Mouse (Mus musculus) heart, adult 11 months (tissue): ENCODE results near the gene Fam71e1.

Experiments
- DNase-seq: peaks from one replicate; pipeline ENCODE4 v3.0.0; 2022

Fam71e1 gene

GRCm38 (mm10) chr7:44495992-44496770 is at the start of gene Fam71e1, which contains the start of gene Emc10:
Gene Fam71e1 (plus strand): TSS chr7:44496581.
Gene Emc10 (minus strand): TSS chr7:44496529.
- DNase-seq: peak; percentile 100

- DNase-seq: peak; percentile 90
Measured at GRCm38 (mm10) chr7:44453256-44453655, 43.1 kb upstream of the Fam71e1 start.

GRCm38 (mm10) chr7:44456302-44456701 is 40.1 kb upstream of the Fam71e1 start:
- no peak for DNase-seq

GRCm38 (mm10) chr7:44460067-44460466 is 36.3 kb upstream of the Fam71e1 start:
- DNase-seq: peak; percentile 83

- peak; percentile 86 for DNase-seq
Measured at GRCm38 (mm10) chr7:44460767-44461502, 35.4 kb upstream of the Fam71e1 start.

DNA sequence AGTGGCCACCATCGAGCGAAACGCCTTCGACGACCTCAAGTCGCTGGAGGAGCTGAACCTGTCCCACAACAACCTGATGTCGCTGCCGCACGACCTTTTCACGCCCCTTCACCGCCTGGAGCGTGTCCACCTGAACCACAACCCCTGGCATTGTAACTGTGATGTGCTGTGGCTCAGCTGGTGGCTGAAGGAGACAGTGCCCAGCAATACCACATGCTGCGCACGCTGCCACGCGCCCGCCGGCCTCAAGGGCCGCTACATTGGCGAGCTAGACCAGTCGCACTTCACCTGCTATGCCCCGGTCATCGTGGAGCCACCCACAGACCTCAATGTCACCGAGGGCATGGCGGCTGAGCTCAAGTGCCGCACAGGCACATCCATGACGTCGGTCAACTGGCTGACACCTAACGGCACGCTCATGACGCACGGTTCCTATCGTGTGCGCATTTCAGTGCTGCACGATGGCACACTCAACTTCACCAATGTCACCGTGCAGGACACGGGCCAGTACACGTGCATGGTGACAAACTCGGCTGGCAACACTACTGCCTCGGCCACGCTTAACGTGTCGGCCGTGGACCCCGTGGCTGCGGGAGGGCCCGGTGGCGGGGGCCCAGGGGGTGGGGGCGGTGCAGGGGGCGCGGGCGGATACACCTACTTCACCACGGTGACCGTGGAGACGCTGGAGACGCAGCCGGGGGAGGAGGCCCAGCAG is 34.7 kb upstream of the Fam71e1 start:
- DNase-seq: peak; percentile 91

- DNase-seq: peak; percentile 86
Measured at GRCm38 (mm10) chr7:44462218-44463055, 33.9 kb upstream of the Fam71e1 start.

DNA sequence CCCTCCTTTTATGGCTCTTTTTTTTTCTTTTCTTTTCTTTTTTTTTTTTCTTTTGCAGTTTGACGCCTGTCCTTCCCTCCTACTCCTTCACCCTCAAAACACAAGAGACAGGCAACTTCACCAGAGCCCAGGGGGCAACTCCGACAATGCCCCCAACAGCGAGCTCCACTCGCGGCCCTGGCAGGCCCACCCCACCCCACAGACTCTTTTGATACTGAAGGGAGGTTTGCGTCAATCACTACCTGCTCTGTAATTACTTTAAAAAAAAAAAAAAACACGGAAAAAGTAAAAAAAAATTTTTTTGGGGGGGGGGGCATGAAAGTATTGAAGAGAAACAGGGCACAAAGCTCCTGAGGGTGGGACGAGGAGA is 33.3 kb upstream of the Fam71e1 start:
- no peak for DNase-seq

DNA sequence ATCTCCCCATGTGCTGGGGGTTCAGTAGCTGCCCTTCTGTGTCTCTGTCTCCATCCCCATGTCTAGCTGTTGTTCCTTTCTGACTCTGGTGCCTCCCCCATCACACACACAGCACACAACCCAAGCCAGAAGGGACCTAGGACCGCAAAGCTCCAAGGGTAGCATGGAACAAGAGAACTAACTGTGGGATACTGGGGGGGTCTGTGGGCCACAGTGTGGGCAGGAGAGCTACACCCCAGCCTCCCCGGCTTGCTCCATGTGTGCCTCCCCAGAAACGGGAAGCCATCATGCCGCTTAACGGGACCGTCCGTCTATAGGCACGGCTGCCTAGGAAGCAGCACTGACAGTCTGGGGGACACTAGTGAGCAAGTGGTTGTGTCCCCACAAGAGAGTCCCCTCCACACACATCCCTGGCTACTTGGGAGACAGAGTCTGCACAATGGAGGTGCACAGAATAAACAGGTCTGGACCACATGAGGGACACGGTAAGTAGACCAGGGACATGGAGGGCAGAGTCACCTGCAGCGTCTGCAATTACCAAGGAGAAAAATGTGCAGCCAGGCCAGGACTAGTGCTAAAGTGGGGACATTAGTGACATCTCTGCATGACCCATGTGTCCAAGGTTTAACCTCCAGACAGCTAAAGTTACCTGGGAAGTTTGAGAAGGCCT is 32.7 kb upstream of the Fam71e1 start:
- DNase-seq: peak; percentile 81

- peak; percentile 89 for DNase-seq
Measured at GRCm38 (mm10) chr7:44464511-44464910, 31.9 kb upstream of the Fam71e1 start.

- peak; percentile 80 for DNase-seq
Measured at GRCm38 (mm10) chr7:44465111-44465510, 31.3 kb upstream of the Fam71e1 start, which contains the start of gene Aspdh. Gene Aspdh (plus strand): TSS chr7:44465391.

GRCm38 (mm10) chr7:44466006-44466887 is 30.1 kb upstream of the Fam71e1 start:
- DNase-seq: peak; percentile 92

GRCm38 (mm10) chr7:44466888-44467311 is 29.5 kb upstream of the Fam71e1 start:
- peak; percentile 93 for DNase-seq

GRCm38 (mm10) chr7:44467811-44468411 is 28.5 kb upstream of the Fam71e1 start, which contains the start of gene Josd2:
Gene Josd2 (plus strand): TSS chr7:44467980.
- peak; percentile 100 for DNase-seq

GRCm38 (mm10) chr7:44468644-44469285 is 27.6 kb upstream of the Fam71e1 start:
- DNase-seq: no peak

GRCm38 (mm10) chr7:44469677-44470675 is 26.4 kb upstream of the Fam71e1 start:
- peak; percentile 91 for DNase-seq

DNA sequence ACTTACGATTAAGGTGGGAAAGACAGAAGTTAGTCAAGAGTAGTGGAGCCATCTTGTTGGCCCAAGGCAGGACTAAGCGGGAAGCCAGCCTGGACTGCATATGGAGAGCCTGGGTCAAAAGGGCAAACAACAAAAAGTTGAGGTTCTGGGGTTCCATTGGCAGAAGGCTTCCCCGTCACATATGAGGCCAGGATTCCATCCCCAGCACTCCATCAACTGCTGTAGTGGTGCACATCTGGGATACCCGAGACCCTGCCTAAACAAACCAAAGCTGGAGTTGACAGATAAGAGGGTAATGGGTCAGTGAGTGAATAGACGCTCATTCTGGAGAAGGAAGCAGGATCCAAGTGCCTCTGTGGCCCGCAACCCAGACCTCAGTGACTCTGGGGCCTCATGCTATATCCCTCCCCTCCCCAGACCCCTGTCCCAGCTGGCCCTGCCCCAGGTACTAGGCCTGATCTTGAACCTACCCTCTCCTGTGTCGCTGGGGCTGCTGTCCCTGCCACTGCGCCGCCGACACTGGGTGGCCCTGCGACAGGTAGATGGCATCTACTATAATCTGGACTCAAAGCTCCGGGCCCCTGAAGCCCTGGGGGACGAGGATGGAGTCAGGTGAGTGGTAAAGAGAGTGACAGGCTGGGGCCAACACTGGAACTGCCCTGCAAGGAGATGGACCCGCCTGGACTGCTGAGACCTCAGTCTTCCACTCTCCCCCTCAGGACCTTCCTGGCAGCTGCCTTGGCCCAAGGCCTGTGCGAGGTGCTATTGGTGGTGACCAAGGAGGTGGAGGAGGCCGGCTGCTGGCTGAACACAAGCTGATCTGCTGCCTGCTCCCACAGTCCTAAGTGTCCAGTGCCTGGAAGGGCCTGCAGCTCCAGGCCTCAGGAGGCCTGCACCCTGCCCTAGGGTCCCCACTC is 25.4 kb upstream of the Fam71e1 start:
- DNase-seq: peak; percentile 93
